Mouse (Mus musculus) CH12F3 (cell line): ENCODE data around the gene Trim58.

Source experiments
- in situ Hi-C: fragments of 300-500 bp; cut with MboI; formaldehyde crosslinking; loops from 2 replicates; pipeline ENCODE4 v1.14.3; 2020; ENCODE audit warnings: low sequenced_read_pairs

Gene Trim58

GRCm38 (mm10) chr11:58641638-58642358, 1.5 kb downstream of the Trim58 start:
- in situ Hi-C loops = loop anchor here (25.0 kb wide), 1 partner anchor 404 kb away; no protein-coding TSS in a partner anchor

GRCm38 (mm10) chr11:58643350-58643749, 3.1 kb downstream of the Trim58 start:
- in situ Hi-C loops = loop anchor here (25.0 kb wide), 1 partner anchor 406 kb away; no protein-coding TSS in a partner anchor

- in situ Hi-C loops = no loop called here
Observed at GRCm38 (mm10) chr11:58655151-58655550, 14.9 kb downstream of the Trim58 start.

DNA sequence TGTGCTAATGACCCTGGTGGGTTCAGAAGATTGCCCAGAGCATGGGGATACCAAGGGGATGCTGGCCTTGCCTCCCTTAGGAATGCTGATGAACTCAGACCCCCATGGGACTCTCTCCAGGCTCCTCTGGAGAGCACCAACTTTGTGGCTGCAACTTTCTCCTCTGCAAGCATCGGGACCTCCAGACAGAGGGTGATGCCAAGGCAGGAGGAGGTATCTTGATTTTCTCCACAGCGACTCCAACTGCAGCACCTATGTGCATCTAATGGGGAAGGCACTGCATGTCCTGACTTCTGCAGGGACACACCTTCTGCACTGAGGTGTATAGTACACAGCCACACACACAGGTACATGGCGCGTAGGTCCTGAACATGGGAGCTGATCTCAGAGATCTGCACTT, 18.3 kb downstream of the Trim58 start, which contains the start of gene Olfr322:
Gene Olfr322, plus strand, starts transcription at position 187 of the 400 bp plus-strand sequence.
- in situ Hi-C loops = no loop called here

- in situ Hi-C loops = no loop called here
Observed at GRCm38 (mm10) chr11:58669252-58669651, 29.0 kb downstream of the Trim58 start.

DNA sequence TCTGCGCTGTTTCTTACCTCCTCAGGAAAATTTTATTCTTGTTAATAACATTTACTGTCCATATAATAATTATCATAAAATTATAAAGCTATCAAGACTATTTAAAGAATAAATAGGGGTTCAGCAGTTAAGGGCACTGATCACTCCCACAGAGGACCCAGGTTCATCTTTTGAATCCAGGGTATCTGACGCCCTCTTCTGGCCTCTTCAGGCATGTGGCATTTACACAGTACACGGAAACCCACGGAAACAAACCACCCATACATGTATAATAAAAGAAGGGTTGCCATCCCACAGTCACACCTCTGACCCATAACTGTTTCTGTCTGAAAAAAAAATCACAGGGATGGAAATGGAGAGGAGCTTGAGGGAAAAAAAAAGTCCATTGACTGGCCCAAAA, 31.6 kb downstream of the Trim58 start:
- in situ Hi-C loops = no loop called here

- in situ Hi-C loops = no loop called here
Observed at GRCm38 (mm10) chr11:58680799-58681198, 40.5 kb downstream of the Trim58 start, which contains the start of gene Olfr320. Gene Olfr320 (plus strand): TSS chr11:58681099.

GRCm38 (mm10) chr11:58698862-58699261, 58.6 kb downstream of the Trim58 start, which contains the start of gene Olfr319:
Gene Olfr319 (plus strand): TSS chr11:58699162.
- in situ Hi-C loops = no loop called here
